Mouse (Mus musculus) embryonic facial prominence, embryonic 11.5 days (tissue): Measurements from ENCODE around the gene Slc25a12. TPM values are rescaled to one million over a fixed set of nuclear protein-coding genes. Genes with fewer than 3 reads are reported as not detected.
A peak's percentile ranks its signal among the peaks of the same experiment; 100 is the strongest.

Source experiments
- ATAC-seq: fragments of 200-750 bp; cut with Nextera tagmentation; replicated peaks from 2 replicates; pipeline ENCODE4 v1.8.0; 2017; ENCODE audit warnings: low read depth; ENCODE audit not compliant: insufficient number of reproducible peaks, low FRiP score, low TSS enrichment
- DNase-seq: peaks from one replicate; pipeline ENCODE4 v3.0.0-alpha.2; 2015; ENCODE audit warnings: low spot score
- H3K27ac ChIP-seq: fragments of 300-500 bp; sonication (generic); replicated peaks from 2 replicates; pipeline ENCODE4 v1.5.1; 2014; ENCODE audit warnings: mild to moderate bottlenecking, low read depth, low read length, control low read depth
- H3K27me3 ChIP-seq: fragments of 300-500 bp; sonication (generic); 2 replicates; pipeline ENCODE4 v1.6.1; 2014; ENCODE audit warnings: mild to moderate bottlenecking, low read length, moderate library complexity, mixed read lengths; ENCODE audit not compliant: control insufficient read depth, insufficient read depth
- H3K36me3 ChIP-seq: fragments of 300-500 bp; sonication (generic); replicated peaks from 2 replicates; pipeline ENCODE4 v1.6.1; 2014; ENCODE audit warnings: low read depth, mild to moderate bottlenecking, low read length, moderate library complexity, mixed read lengths; ENCODE audit not compliant: control insufficient read depth, insufficient read depth
- H3K4me1 ChIP-seq: fragments of 300-500 bp; sonication (generic); 2 replicates; pipeline ENCODE4 v1.6.1; 2014; ENCODE audit warnings: low read length, mixed read lengths; ENCODE audit not compliant: control insufficient read depth, insufficient read depth
- H3K4me2 ChIP-seq: fragments of 300-500 bp; sonication (generic); 2 replicates; pipeline ENCODE4 v1.6.1; 2014; ENCODE audit warnings: low read depth, mild to moderate bottlenecking, control low read depth, low read length, moderate library complexity
- H3K4me3 ChIP-seq: fragments of 300-500 bp; sonication (generic); 2 replicates; pipeline ENCODE4 v1.5.1; 2014; ENCODE audit warnings: low read depth, low read length, control low read depth
- H3K9ac ChIP-seq: fragments of 300-500 bp; sonication (generic); replicated peaks from 2 replicates; pipeline ENCODE4 v1.6.1; 2014; ENCODE audit warnings: mild to moderate bottlenecking, control low read depth, low read length
- H3K9me3 ChIP-seq: fragments of 300-500 bp; sonication (generic); replicated peaks from 2 replicates; pipeline ENCODE4 v1.6.1; 2016; ENCODE audit warnings: mild to moderate bottlenecking, low read length, inconsistent platforms, mixed read lengths; ENCODE audit not compliant: control insufficient read depth
- WGBS: fragments of 180-500 bp; shearing (Covaris S2); extraction: QIAGEN DNeasy Blood & Tissue Kit; methylation state at CpG from one replicate; pipeline ENCODE4 v1.1.7; 2014; 5-methylcytosine and 5-hydroxymethylcytosine counted together
- polyA plus RNA-seq: library from polyadenylated mRNA; unstranded; fragments of >200 nt; fragmentation: Nextera tagmentation; extraction: Ambion mirVana; gene quantifications from 2 replicates; pipeline ENCODE4 v1.2.1, GENCODE M21; 2014

Gene Slc25a12
- polyA plus RNA-seq, 1 experiment from 2014 or later: 43.9 TPM

GRCm38 (mm10) chr2:71302156-71302663 lies 65.3 kb downstream of the Slc25a12 start:
- Histone ChIP-seq H3K4me2 (no peak overlapping the region), H3K27me3 (no peaks in the 10 kb centered on the region), H3K27ac (no peak overlapping the region), H3K9ac (no peak overlapping the region), H3K4me1 (no peaks in the 10 kb centered on the region), H3K4me3 (no peak overlapping the region), H3K9me3 (no peaks in the 10 kb centered on the region), H3K36me3 (no peaks in the 10 kb centered on the region)
- DNase-seq (no peak), ATAC-seq (no peak)
- WGBS: 56% methylated on average over 3 of the region's 3 CpGs

GRCm38 (mm10) chr2:71298729-71299128 lies 68.8 kb downstream of the Slc25a12 start:
- Histone ChIP-seq H3K4me3 (no peak overlapping the region), H3K9ac (no peak overlapping the region), H3K4me1 (no peaks in the 10 kb centered on the region), H3K4me2 (no peak overlapping the region), H3K36me3 (no peaks in the 10 kb centered on the region), H3K27me3 (no peaks in the 10 kb centered on the region), H3K9me3 (no peaks in the 10 kb centered on the region), H3K27ac (no peak overlapping the region)
- WGBS: 100% methylated on average over 1 of the region's 1 CpGs
- ATAC-seq: no peak
- DNase-seq: no peak

GRCm38 (mm10) chr2:71297501-71297900 lies 70.0 kb downstream of the Slc25a12 start:
- no peak overlapping the region for H3K4me2 ChIP-seq
- no peak overlapping the region for H3K4me3 ChIP-seq
- ATAC-seq: no peak
- no peak overlapping the region for H3K27ac ChIP-seq
- no peaks in the 10 kb centered on the region for H3K4me1 ChIP-seq
- no peaks in the 10 kb centered on the region for H3K27me3 ChIP-seq
- H3K36me3 ChIP-seq: no peaks in the 10 kb centered on the region
- no peak overlapping the region for H3K9ac ChIP-seq
- no peaks in the 10 kb centered on the region for H3K9me3 ChIP-seq
- 78% methylated on average over 1 of the region's 1 CpGs for WGBS
- no peak for DNase-seq

- Histone ChIP-seq H3K36me3 (no peaks in the 10 kb centered on the region), H3K4me3 (no peak overlapping the region), H3K4me1 (no peaks in the 10 kb centered on the region), H3K4me2 (no peak overlapping the region), H3K9ac (no peak overlapping the region), H3K27me3 (no peaks in the 10 kb centered on the region), H3K9me3 (no peaks in the 10 kb centered on the region), H3K27ac (no peak overlapping the region)
- no peak for ATAC-seq
- 67% methylated on average over 12 of the region's 12 CpGs for WGBS
- no peak for DNase-seq
Observed at GRCm38 (mm10) chr2:71295844-71296243, 71.7 kb downstream of the Slc25a12 start.

- Histone ChIP-seq H3K27me3 (no peaks in the 10 kb centered on the region), H3K4me3 (no peak overlapping the region), H3K27ac (no peak overlapping the region), H3K36me3 (no peaks in the 10 kb centered on the region), H3K4me2 (no peak overlapping the region), H3K9ac (no peak overlapping the region), H3K9me3 (no peaks in the 10 kb centered on the region), H3K4me1 (no peaks in the 10 kb centered on the region)
- DNase-seq (peak; percentile 46), ATAC-seq (no peak)
- WGBS: 23% methylated on average over 7 of the region's 7 CpGs
Observed at GRCm38 (mm10) chr2:71294489-71294888, 73.1 kb downstream of the Slc25a12 start.

GRCm38 (mm10) chr2:71293983-71294382 lies 73.6 kb downstream of the Slc25a12 start:
- no peaks in the 10 kb centered on the region for H3K4me1 ChIP-seq

GRCm38 (mm10) chr2:71291566-71291965 lies 76.0 kb downstream of the Slc25a12 start:
- ATAC-seq (no peak), DNase-seq (no peak)
- Histone ChIP-seq H3K4me1 (no peaks in the 10 kb centered on the region), H3K9ac (no peak overlapping the region), H3K27ac (no peak overlapping the region), H3K4me2 (no peak overlapping the region), H3K4me3 (no peak overlapping the region), H3K27me3 (no peaks in the 10 kb centered on the region), H3K36me3 (no peaks in the 10 kb centered on the region), H3K9me3 (no peaks in the 10 kb centered on the region)
- WGBS: 16% methylated on average over 5 of the region's 5 CpGs

More at GRCm38 (mm10) chr2:71293983-71294382, 73.6 kb downstream of the Slc25a12 start:
- Histone ChIP-seq H3K4me2 (no peak overlapping the region), H3K9me3 (no peaks in the 10 kb centered on the region), H3K9ac (no peak overlapping the region), H3K27me3 (no peaks in the 10 kb centered on the region), H3K4me3 (no peak overlapping the region), H3K36me3 (no peaks in the 10 kb centered on the region), H3K27ac (no peak overlapping the region)
- WGBS: 45% methylated on average over 3 of the region's 3 CpGs
- ATAC-seq: no peak
- DNase-seq: no peak

- ATAC-seq (0 out of 2 replicates have a peak, but pooled peaks have one; percentile 29), DNase-seq (no peak)
- Histone ChIP-seq H3K9me3 (no peaks in the 10 kb centered on the region), H3K27ac (no peak overlapping the region), H3K36me3 (no peaks in the 10 kb centered on the region), H3K9ac (no peak overlapping the region; the same call in 1 of the 2 replicates), H3K4me1 (no peaks in the 10 kb centered on the region), H3K4me2 (no peak overlapping the region), H3K4me3 (no peak overlapping the region), H3K27me3 (no peaks in the 10 kb centered on the region)
- WGBS: 37% methylated on average over 6 of the region's 6 CpGs
Observed at GRCm38 (mm10) chr2:71290107-71290775, 77.3 kb downstream of the Slc25a12 start.
